Mouse (Mus musculus) testis, adult 2 months (tissue): ENCODE data around the gene Spats1.

Experiments used
- CTCF ChIP-seq: fragments of 200-500 bp; IDR thresholded peaks from 2 replicates; pipeline ENCODE4 v1.5.1; 2012; ENCODE audit warnings: low read depth, mild to moderate bottlenecking, inconsistent platforms, low read length, moderate library complexity; ENCODE audit not compliant: control insufficient read depth, insufficient read depth, insufficient replicate concordance
- POLR2A ChIP-seq: fragments of 200-500 bp; IDR thresholded peaks from 2 replicates; pipeline ENCODE4 v1.6.1; 2012; ENCODE audit warnings: low read depth, mild to moderate bottlenecking, inconsistent platforms, low read length, moderate library complexity; ENCODE audit not compliant: control insufficient read depth

- TF ChIP-seq CTCF (no peak), POLR2A (no peak)
Measured at GRCm38 (mm10) chr17:45394612-45395011, 80.6 kb downstream of the Spats1 start.
